Mouse (Mus musculus): ENCODE results near the gene Bcr. TPM values are rescaled to one million over a fixed set of nuclear protein-coding genes. Genes with fewer than 3 reads are reported as not detected.
"Not testable (repeated sequence)": the region's sequence is repeated elsewhere in the genome, so short reads cannot be mapped to it uniquely, and the experiment has no call there.

Gene Bcr
- polyA plus RNA-seq, 1 experiment = 15.1 TPM

DNA sequence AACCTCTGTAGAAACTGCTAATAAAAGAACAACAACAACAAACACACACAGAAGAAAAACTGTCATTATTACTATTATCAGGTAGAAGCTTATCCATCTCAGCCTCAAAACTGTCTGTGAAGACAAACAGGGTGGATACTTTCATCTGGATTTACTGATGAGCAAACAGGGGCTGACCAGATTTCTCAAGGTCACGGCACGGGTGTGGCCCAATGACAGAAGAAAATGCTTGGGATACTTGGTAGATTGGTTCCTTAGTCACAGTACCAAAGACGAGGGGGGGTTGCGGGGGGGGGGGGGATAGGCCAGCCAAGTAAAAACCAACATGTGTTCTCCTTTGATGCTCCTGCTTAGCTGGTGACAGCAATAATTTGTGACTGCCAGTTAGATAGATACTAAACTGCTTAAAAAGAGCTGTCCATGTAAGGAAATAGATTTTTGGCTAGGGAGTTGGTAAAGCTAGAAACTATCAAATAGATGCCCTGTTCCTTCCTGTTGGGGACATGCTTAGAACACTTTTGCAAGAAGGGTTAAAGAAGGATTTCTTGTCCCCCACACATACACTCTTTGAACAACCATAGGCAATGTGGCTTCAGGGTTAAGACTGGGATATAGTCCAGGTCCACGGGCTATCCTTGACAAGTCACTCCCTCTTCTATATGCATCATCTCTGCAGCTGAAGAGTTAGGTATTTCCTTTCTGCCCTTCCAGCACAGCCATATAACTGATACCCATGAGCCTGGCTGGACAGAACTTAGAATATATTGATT, 28.9 kb upstream of the Bcr start:
- TF ChIP-seq POLR2A (IDR thresholded peaks at IDR 0.05; ENCODE audit: low read depth, low read length) (no peak), CTCF (IDR thresholded peaks at IDR 0.05; ENCODE audit: borderline replicate concordance, insufficient read depth, low read length) (no peak)
- Histone ChIP-seq H3K4me3 (ENCODE audit: insufficient read depth, low read length) (no peak overlapping the region), H3K4me1 (ENCODE audit: control insufficient read depth, insufficient read depth, low read length) (peaks cover 3% of the 10 kb centered on the region; the same call in 1 of the 2 replicates), H3K27ac (ENCODE audit: insufficient read depth, low read length) (no peak overlapping the region)

DNA sequence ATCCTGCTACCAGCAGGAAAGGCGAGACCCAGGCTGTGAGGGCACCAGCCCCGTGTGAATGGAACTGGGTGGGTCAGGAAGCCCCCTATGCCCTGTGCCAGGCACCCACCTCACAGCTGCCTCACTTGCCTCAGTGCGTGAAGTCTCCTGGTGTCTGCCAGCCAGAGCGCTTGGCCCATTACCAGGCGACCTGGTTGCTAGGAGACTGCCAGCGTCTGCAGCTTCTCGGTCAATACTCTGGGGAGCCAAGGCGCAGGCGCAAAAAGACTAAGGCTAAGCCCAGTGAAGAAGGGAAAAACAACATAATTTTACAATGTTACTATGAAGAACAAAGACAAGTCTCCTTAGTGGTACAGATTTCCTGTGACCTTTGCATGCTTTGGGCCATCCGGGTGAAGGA, 28.0 kb upstream of the Bcr start, which contains the start of gene Rsph14:
Rsph14 (minus strand) TSS at position 192 of the 400 bp plus-strand sequence.
- TF ChIP-seq POLR2A (IDR thresholded peaks at IDR 0.05; ENCODE audit: low read depth, low read length) (no peak), CTCF (IDR thresholded peaks at IDR 0.05; ENCODE audit: borderline replicate concordance, insufficient read depth, low read length) (no peak)
- no peak within 1 kb of the TSS for H3K4me3 ChIP-seq (ENCODE audit: insufficient read depth, low read length)
- H3K4me1 ChIP-seq (ENCODE audit: control insufficient read depth, insufficient read depth, low read length) = peaks cover 3% of the 10 kb centered on the region; the same call in 1 of the 2 replicates
- H3K27ac ChIP-seq (ENCODE audit: insufficient read depth, low read length) = no peak within 1 kb of the TSS

- peak within 1 kb of the TSS; percentile 60 for H3K4me3 ChIP-seq (ENCODE audit: insufficient read depth, low read length)
- TF ChIP-seq POLR2A (IDR thresholded peaks at IDR 0.05; ENCODE audit: low read depth, low read length) (peak; percentile 64), CTCF (IDR thresholded peaks at IDR 0.05; ENCODE audit: borderline replicate concordance, insufficient read depth, low read length) (no peak)
- H3K4me1 ChIP-seq (ENCODE audit: control insufficient read depth, insufficient read depth, low read length) = peaks cover 3% of the 10 kb centered on the region; the same call in 1 of the 2 replicates
- H3K27ac ChIP-seq (ENCODE audit: insufficient read depth, low read length) = no peak within 1 kb of the TSS
Measured at GRCm38 (mm10) chr10:75036883-75037379, 23.5 kb upstream of the Bcr start, which contains the start of gene Rab36. Gene Rab36, plus strand, starts transcription at chr10:75037058.

DNA sequence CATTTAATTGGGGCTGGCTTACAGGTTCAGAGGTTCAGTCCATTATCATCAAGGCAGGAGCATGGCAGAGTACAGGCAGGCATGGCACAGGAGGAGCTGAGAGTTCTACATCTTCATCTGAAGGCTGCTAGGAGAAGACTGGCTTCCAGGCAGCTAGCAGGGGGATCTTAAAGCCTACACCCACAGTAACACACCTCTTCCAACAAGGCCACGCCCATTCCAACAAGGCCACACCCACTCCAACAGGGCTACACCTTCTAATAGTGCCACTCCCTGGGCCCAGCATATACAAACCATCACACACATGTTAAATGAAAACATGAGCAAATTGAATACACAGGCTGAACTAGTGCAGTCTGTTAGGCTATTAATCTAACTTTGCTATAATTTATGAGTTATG, 18.3 kb upstream of the Bcr start:
- not testable (repeated sequence) for H3K27ac ChIP-seq (ENCODE audit: insufficient read depth, low read length); H3K4me1 ChIP-seq (ENCODE audit: control insufficient read depth, insufficient read depth, low read length); H3K4me3 ChIP-seq (ENCODE audit: insufficient read depth, low read length)

GRCm38 (mm10) chr10:75044459-75044858, 15.9 kb upstream of the Bcr start:
- no peak for TF ChIP-seq POLR2A (IDR thresholded peaks at IDR 0.05; ENCODE audit: low read depth, low read length)
- no peak for TF ChIP-seq CTCF (IDR thresholded peaks at IDR 0.05; ENCODE audit: borderline replicate concordance, insufficient read depth, low read length)
- H3K4me3 ChIP-seq (ENCODE audit: insufficient read depth, low read length) = no peak overlapping the region
- H3K27ac ChIP-seq (ENCODE audit: insufficient read depth, low read length) = no peak overlapping the region
- no peaks in the 10 kb centered on the region for H3K4me1 ChIP-seq (ENCODE audit: control insufficient read depth, insufficient read depth, low read length)

- H3K27ac ChIP-seq (ENCODE audit: insufficient read depth, low read length) = no peak overlapping the region
- TF ChIP-seq POLR2A (IDR thresholded peaks at IDR 0.05; ENCODE audit: low read depth, low read length) (no peak), CTCF (IDR thresholded peaks at IDR 0.05; ENCODE audit: borderline replicate concordance, insufficient read depth, low read length) (no peak)
- H3K4me3 ChIP-seq (ENCODE audit: insufficient read depth, low read length) = no peak overlapping the region
- H3K4me1 ChIP-seq (ENCODE audit: control insufficient read depth, insufficient read depth, low read length) = no peaks in the 10 kb centered on the region
Measured at GRCm38 (mm10) chr10:75045831-75046230, 14.6 kb upstream of the Bcr start.

- no peaks in the 10 kb centered on the region for H3K4me1 ChIP-seq (ENCODE audit: control insufficient read depth, insufficient read depth, low read length)
- no peak for TF ChIP-seq POLR2A (IDR thresholded peaks at IDR 0.05; ENCODE audit: low read depth, low read length)
- no peak for TF ChIP-seq CTCF (IDR thresholded peaks at IDR 0.05; ENCODE audit: borderline replicate concordance, insufficient read depth, low read length)
- no peak overlapping the region for H3K4me3 ChIP-seq (ENCODE audit: insufficient read depth, low read length)
- no peak overlapping the region for H3K27ac ChIP-seq (ENCODE audit: insufficient read depth, low read length)
Measured at GRCm38 (mm10) chr10:75048711-75049110, 11.7 kb upstream of the Bcr start.

GRCm38 (mm10) chr10:75051364-75052074, 8.9 kb upstream of the Bcr start:
- H3K4me1 ChIP-seq (ENCODE audit: control insufficient read depth, insufficient read depth, low read length) = no peaks in the 10 kb centered on the region
- TF ChIP-seq POLR2A (IDR thresholded peaks at IDR 0.05; ENCODE audit: low read depth, low read length) (no peak), CTCF (IDR thresholded peaks at IDR 0.05; ENCODE audit: borderline replicate concordance, insufficient read depth, low read length) (no peak)
- H3K27ac ChIP-seq (ENCODE audit: insufficient read depth, low read length) = no peak overlapping the region
- H3K4me3 ChIP-seq (ENCODE audit: insufficient read depth, low read length) = no peak overlapping the region

DNA sequence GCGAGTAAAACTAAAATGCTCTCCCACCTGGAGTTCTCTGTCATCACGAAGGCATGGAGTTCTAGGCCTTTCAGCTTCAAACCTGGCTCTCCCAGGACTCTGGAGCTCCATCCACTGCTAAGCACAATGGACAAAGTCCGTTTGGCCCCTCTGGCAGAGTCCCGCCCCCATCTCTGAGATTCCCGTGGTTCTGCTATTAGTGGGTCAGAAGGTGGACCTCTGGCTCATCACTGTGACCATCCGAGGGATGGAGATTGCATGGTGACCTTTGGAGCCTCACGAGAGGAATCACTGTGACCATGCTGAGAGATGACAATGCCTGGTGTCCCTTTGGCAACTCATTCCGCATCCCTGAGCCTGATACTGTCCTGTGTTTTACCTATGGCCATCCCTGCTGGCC, 7.5 kb upstream of the Bcr start:
- Histone ChIP-seq H3K4me3 (ENCODE audit: insufficient read depth, low read length) (no peak overlapping the region), H3K4me1 (ENCODE audit: control insufficient read depth, insufficient read depth, low read length) (no peaks in the 10 kb centered on the region), H3K27ac (ENCODE audit: insufficient read depth, low read length) (no peak overlapping the region)
- no peak for TF ChIP-seq CTCF (IDR thresholded peaks at IDR 0.05; ENCODE audit: borderline replicate concordance, insufficient read depth, low read length)
- TF ChIP-seq POLR2A (IDR thresholded peaks at IDR 0.05; ENCODE audit: low read depth, low read length) = no peak

DNA sequence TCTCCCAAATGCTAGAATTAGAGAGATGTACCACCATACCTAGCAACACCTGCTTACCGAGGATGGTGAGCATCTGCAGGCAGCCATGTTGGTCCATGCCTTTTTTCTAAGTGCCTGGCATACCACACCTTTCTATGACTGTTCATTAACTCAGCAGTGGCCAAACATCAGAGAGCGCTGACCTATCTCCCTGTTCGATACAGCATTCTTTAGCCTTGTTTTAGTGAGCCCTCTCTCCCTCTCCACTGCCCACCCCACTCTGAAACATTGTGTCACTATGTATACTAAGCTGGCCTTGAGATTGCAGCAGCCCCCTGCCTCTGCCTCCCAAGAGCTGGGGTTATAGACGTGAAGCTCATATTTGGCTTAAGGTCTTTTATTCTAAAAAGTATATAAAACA, 6.7 kb upstream of the Bcr start:
- TF ChIP-seq POLR2A (IDR thresholded peaks at IDR 0.05; ENCODE audit: low read depth, low read length) = no peak
- TF ChIP-seq CTCF (IDR thresholded peaks at IDR 0.05; ENCODE audit: borderline replicate concordance, insufficient read depth, low read length) = no peak
- no peak overlapping the region for H3K4me3 ChIP-seq (ENCODE audit: insufficient read depth, low read length)
- no peaks in the 10 kb centered on the region for H3K4me1 ChIP-seq (ENCODE audit: control insufficient read depth, insufficient read depth, low read length)

More for the DNA sequence above, 6.7 kb upstream of the Bcr start:
- H3K27ac ChIP-seq (ENCODE audit: insufficient read depth, low read length) = no peak overlapping the region
